9 mouse cellular contexts compared by ENCODE assay signal in the genomic region with DNA sequence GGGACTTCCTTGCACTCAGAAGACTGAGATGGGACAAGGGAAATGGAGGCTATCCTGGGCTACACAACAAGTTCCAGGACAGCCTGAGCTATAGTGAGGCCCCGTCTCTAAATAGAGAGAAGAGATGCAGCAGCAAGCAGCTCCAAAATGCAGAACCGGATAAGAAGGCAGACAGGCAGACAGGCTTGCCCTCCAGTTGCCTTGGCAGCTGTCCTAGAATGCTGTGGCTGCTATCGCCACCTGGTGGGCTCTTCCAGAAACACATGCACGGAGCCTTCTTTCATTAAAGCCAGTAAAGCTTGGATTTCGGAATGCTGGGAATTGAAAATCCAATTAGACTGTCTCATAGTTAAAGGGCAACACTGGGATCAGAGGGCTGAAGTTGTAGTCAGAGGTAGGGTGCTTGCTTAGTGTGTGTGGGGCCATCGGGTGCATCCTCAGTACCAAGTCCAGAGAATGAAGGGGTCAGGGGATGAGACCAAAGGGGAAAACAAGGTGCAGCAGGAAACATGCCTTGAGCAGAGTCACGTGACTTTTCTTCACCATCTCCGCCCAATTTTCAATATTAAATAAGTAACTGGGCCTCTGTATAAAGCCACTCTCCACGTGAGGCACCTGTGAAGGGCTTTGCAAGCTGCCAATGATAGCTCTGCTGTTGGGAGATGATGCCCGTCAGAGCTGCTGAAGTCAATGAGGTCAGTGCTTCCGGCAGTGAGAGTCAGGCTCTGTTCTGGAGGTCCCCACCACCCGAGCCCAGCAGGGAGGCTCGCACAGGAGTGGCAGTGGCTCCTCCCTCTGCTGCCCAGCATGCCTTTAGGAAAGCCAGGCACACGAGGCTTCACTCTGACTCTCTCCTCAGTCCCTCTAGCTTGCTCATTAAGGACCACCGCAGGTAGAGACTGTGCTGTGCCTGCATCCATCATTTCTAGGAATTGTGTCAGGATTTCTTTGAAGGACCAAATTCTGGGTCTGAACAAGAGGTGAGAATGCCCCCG.
DNase-seq lines count a peak whose midpoint lies in the region; ATAC-seq and TF ChIP-seq lines count a peak whose summit lies in the region.
"Had no signal": no experiment of that assay in that cellular context is flagged by ENCODE, and none has a peak within 500 bp of the region (broad histone marks: within the 10 kb centered on the region; RNA-seq: fewer than 3 reads in every experiment).

No protein-coding gene starts in this region.

- WGBS in forebrain, embryonic 14.5 days: 21% methylated on average over 16 of the region's 16 CpGs
- WGBS in liver, postnatal 0 days (ENCODE audit: insufficient replicate concordance): 20% methylated on average over 16 of the region's 16 CpGs
- WGBS in neural tube, embryonic 14.5 days: 22% methylated on average over 16 of the region's 16 CpGs

- no peaks in the 10 kb centered on the region for H3K9me3 ChIP-seq in ES-Bruce4 (replicated peaks; ENCODE audit: control insufficient read depth, insufficient read depth, low read length, poor library complexity, severe bottlenecking)
- H3K9me3 ChIP-seq in forebrain, embryonic 14.5 days (replicated peaks; ENCODE audit: control insufficient read depth, low read length): no peaks in the 10 kb centered on the region
- no peaks in the 10 kb centered on the region for H3K9me3 ChIP-seq in liver, postnatal 0 days (ENCODE audit: low read length)
- H3K9me3 ChIP-seq in neural tube, embryonic 14.5 days (ENCODE audit: control insufficient read depth, low read length): no peaks in the 10 kb centered on the region

- no peak for TF ChIP-seq EP300 in ES-Bruce4 (IDR thresholded peaks at IDR 0.05; ENCODE audit: insufficient read depth, low read depth, low read length)
- no peak for TF ChIP-seq EP300 in liver, postnatal 0 days (IDR thresholded peaks at IDR 0.05; ENCODE audit: low read depth)

- H3K36me3 ChIP-seq in ES-Bruce4 (ENCODE audit: control insufficient read depth, insufficient read depth, low read length, poor library complexity, severe bottlenecking): no peaks in the 10 kb centered on the region
- H3K36me3 ChIP-seq in forebrain, embryonic 14.5 days (ENCODE audit: control insufficient read depth, insufficient read depth, low read length): no peaks in the 10 kb centered on the region
- H3K36me3 ChIP-seq in liver, postnatal 0 days (replicated peaks; ENCODE audit: insufficient read depth, low read length): no peaks in the 10 kb centered on the region
- H3K36me3 ChIP-seq in neural tube, embryonic 14.5 days (ENCODE audit: control insufficient read depth, insufficient read depth, low read length): no peaks in the 10 kb centered on the region

- intact Hi-C loops in heart, postnatal 10 days (cut with DNase I): loop anchor here (1.0 to 5.0 kb wide), 3 partner anchors 22 to 155 kb away; no protein-coding TSS in a partner anchor

- TF ChIP-seq CTCF in ES-Bruce4 (IDR thresholded peaks at IDR 0.05; ENCODE audit: low read depth, low read length): peak; percentile 84
- peak; percentile 92 for TF ChIP-seq CTCF in liver, postnatal 0 days (IDR thresholded peaks at IDR 0.05; ENCODE audit: low read depth)

- no peaks in the 10 kb centered on the region for H3K4me1 ChIP-seq in ES-Bruce4 (ENCODE audit: control insufficient read depth, insufficient read depth, low read length)
- peaks cover 4% of the 10 kb centered on the region for H3K4me1 ChIP-seq in forebrain, embryonic 14.5 days (ENCODE audit: control insufficient read depth, insufficient read depth, low read length)
- H3K4me1 ChIP-seq in liver, postnatal 0 days (ENCODE audit: insufficient read depth): no peaks in the 10 kb centered on the region
- H3K4me1 ChIP-seq in neural tube, embryonic 14.5 days (ENCODE audit: control insufficient read depth, insufficient read depth, low read length): peaks cover 11% of the 10 kb centered on the region; the same call in 1 of the 2 replicates

- ATAC-seq in forebrain, embryonic 14.5 days: peak; percentile 60
- 0 out of 2 replicates have a peak, but pooled peaks have one; percentile 50 for ATAC-seq in liver, postnatal 0 days
- peak; percentile 31; the same call in 1 of the 2 replicates for ATAC-seq in neural tube, embryonic 14.5 days (ENCODE audit: low read depth)

- DNase-seq in cerebellum, adult 11 months: peak; percentile 81
- peak; percentile 93 for DNase-seq in forebrain, embryonic 14.5 days (ENCODE audit: low spot score)
- DNase-seq in heart, postnatal 10 days: peak; percentile 81 to 92
- DNase-seq in kidney, postnatal 25 days: peak; percentile 77 to 80
- peak; percentile 78 for DNase-seq in liver, postnatal 0 days
- DNase-seq in telencephalon, adult 2 months (ENCODE audit: low read depth, low spot score): peak; percentile 65

- no peak overlapping the region for H3K9ac ChIP-seq in ES-Bruce4 (ENCODE audit: low read depth, poor library complexity, severe bottlenecking)
- H3K9ac ChIP-seq in forebrain, embryonic 14.5 days (ENCODE audit: low read length): no peak overlapping the region
- no peak overlapping the region for H3K9ac ChIP-seq in liver, postnatal 0 days (replicated peaks)
- no peak overlapping the region for H3K9ac ChIP-seq in neural tube, embryonic 14.5 days (replicated peaks; ENCODE audit: low read depth, low read length)

- no peak overlapping the region for H3K27ac ChIP-seq in ES-Bruce4 (ENCODE audit: insufficient read depth, low read length)
- no peak overlapping the region for H3K27ac ChIP-seq in forebrain, embryonic 14.5 days (ENCODE audit: low read depth, low read length)
- no peak overlapping the region for H3K27ac ChIP-seq in liver, postnatal 0 days (ENCODE audit: low read depth)
- H3K27ac ChIP-seq in neural tube, embryonic 14.5 days (ENCODE audit: low read depth, low read length): no peak overlapping the region

- TF ChIP-seq POLR2A in ES-Bruce4 (IDR thresholded peaks at IDR 0.05; ENCODE audit: insufficient read depth, low read length): no peak

- H3K4me2 ChIP-seq in forebrain, embryonic 14.5 days (ENCODE audit: low read length): no peak overlapping the region
- H3K4me2 ChIP-seq in liver, postnatal 0 days (ENCODE audit: low read depth, low read length): no peak overlapping the region
- H3K4me2 ChIP-seq in neural tube, embryonic 14.5 days (ENCODE audit: low read depth, low read length): no peak overlapping the region

- H3K27me3 ChIP-seq in ES-Bruce4 (ENCODE audit: control insufficient read depth, insufficient read depth, low read length, poor library complexity, severe bottlenecking): no peaks in the 10 kb centered on the region
- H3K27me3 ChIP-seq in forebrain, embryonic 14.5 days (replicated peaks; ENCODE audit: control insufficient read depth, insufficient read depth, low read length): no peaks in the 10 kb centered on the region
- no peaks in the 10 kb centered on the region for H3K27me3 ChIP-seq in liver, postnatal 0 days (ENCODE audit: insufficient read depth, low read length)
- no peaks in the 10 kb centered on the region for H3K27me3 ChIP-seq in neural tube, embryonic 14.5 days (ENCODE audit: control insufficient read depth, insufficient read depth, low read length)

- H3K4me3 ChIP-seq in ES-Bruce4 (ENCODE audit: low read depth, low read length): no peak overlapping the region
- no peak overlapping the region for H3K4me3 ChIP-seq in forebrain, embryonic 14.5 days (ENCODE audit: low read depth, low read length)
- no peak overlapping the region for H3K4me3 ChIP-seq in liver, postnatal 0 days (ENCODE audit: low read depth, low read length)
- H3K4me3 ChIP-seq in neural tube, embryonic 14.5 days (ENCODE audit: low read depth, low read length): no peak overlapping the region
- H3K4me3 ChIP-seq: erythroblast, embryonic 14.5 days had no signal
